Mouse (Mus musculus) thymus, postnatal 4 days (tissue): ENCODE measurements at regions not wholly inside any gene's neighbourhood (a gene's known extent, or its start where the extent isn't known, plus 50 kb on each side); places are given as distances from the start of the nearest gene placed in this dataset.

Source experiments
- DNase-seq: peaks from one replicate; pipeline ENCODE4 v3.0.0; 2021

DNA sequence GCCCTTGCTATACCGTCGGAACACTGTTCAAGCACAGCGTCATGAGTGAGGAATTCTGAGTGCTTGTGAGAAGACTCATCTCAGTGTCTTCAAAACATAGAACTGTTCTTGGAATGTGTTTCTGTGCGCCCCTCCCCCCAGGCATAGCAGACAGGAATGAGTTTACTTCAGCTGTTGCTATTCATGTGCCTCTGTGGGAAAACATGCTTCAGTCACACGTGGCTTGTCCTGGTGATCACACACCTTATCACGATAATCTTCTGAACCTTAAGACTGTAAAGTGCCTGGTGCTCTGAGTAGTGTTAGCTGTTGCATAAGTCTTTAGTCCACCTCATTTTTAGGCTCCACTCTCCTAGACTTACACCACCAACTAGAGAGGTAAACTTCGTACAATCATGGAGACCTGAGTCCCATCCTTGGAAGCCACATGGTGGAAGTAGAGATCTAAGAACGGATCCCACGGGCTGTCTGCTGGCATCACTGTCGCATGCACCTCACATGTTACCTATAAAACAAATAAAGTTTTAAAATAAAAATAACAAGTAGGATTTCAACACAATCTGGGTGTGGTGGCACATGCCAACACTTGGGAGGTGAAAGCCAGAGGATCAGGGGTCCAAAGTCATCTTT lies 1143.8 kb downstream of the 4930447A16Rik start:
- peak; percentile 18 for DNase-seq

DNA sequence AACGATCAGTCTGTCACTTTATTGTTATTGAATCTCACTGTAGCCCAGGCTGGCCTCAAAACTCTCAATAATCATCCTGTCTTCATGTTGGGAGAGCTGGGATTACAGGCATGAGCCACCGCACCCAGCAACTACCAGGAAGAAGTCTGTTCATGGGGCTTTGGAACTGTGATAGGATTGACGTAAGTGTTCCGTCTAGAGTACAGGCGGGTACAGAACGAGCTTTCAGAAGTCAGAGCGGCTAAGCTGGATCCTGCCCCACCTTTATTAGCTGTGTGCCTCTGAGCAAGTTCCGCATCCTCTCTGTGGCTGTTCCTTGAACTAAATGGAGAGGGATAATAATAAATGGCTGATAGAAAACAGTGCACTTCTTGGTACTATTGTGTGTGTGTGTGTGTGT lies 1144.8 kb downstream of the 4930447A16Rik start:
- DNase-seq: no peak

DNA sequence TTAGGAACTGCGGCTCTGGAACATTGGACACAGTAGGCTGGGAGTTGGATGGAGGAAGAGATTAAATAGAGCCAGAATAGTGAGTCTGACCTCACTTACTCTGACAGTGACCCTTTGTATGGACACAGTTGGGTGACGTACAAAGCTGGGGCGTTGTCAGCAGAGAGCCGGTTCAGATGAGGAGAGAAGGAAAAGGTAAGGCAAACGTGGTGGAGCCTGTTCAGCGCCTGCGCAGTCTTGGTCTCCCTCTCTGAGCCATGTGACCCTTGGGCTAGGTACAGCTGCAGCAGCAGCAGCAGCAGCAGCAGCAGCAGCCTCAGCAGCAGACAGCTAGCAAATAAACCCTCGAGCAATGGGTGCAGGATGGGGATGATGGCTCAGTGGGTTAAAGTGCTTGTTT lies 1145.4 kb downstream of the 4930447A16Rik start:
- no peak for DNase-seq

DNA sequence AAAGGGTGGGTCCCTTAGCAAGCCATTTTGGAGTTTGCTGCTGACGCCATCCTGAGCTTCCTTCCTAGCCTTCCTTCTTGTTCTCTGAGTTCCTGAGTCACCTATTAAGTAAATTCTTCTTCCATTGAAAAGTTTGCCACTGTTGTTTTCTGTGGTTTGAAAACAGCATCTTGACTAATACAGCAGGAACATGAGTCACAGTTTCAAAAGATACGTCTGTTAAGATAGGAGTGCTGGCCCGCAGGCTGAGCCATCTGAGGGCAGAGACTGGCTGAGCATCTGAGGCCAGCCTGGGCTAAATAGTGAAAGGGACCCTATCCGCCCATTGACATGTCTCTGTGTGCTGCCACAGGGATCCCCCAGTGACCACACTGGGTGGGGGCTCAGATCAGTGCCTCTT lies 1147.3 kb downstream of the 4930447A16Rik start:
- DNase-seq: no peak

DNA sequence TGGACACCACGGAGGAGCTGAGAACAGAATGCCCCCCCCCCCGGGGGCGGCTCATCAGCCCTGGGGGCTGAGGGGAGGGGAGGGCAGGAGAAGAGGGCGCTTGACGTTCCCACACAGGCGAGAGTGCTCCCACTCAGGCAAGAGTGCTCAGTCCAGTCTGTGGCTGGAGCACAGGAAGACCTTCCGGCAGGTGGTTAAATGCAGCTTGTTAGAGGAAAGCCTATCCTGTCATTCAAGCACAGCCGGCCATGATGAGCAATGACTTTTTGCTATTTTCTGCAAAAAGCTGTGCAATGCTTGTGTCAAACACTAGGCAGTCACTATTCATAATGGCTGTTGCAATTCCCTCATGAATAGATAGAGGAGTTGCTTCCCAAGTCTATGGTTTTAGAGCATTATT lies 1149.1 kb downstream of the 4930447A16Rik start:
- no peak for DNase-seq

DNA sequence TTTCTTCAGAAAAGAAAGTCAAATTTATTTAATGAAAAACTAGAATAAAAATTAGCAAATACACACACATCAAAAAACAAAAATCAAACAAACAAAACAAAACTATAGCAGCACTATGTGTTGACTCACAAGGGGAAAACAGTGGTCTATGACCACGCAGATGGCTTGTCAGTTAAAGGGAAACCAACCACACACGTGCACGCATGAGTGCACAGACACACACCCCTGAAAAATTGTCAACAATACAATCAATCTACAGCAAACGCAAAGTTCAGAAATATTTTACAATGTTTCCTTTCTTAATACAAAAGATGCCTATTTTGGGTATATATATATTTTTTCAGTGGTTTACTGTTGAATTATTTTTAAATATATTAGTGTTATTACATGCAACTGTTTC lies 1149.9 kb downstream of the 4930447A16Rik start:
- no peak for DNase-seq

DNA sequence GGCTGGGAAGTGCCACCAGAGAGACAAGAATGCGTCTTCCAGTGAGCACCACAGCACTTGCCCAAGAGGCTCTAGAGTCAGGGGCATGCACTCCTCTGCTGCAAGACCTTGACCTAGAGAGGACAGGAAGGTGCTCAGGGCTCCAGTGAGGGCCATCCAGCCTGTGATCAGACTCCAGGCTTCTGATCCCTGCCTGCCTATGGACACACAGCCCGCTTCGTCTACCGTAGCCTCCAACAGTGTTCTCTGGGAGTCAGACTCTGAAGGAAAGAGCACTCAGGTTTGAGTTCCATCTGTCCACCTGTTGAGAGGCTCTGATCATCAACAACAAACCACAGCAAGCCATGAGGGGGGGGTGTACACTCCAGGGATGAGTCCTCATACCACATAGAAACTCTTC lies 1152.3 kb downstream of the 4930447A16Rik start:
- DNase-seq: no peak

DNA sequence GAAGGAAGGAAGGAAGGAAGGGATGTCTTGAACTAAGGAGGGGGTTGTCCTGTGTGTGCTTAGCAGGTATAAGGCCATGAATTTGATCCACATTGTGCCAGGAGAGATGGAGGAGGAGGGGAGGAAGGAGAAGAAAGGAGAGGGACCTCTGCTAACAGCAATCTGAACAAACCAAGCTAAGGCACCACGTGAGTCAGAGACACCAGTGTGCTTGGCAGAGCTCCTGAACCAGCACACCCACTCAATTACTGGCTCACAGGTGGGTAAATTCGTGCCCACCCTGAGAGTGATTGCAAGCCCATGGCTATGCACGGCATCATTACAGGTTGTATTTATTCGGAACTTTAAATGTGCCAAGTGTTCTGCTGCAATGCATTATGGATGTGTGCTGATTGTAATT lies 1154.1 kb downstream of the 4930447A16Rik start:
- DNase-seq: no peak

DNA sequence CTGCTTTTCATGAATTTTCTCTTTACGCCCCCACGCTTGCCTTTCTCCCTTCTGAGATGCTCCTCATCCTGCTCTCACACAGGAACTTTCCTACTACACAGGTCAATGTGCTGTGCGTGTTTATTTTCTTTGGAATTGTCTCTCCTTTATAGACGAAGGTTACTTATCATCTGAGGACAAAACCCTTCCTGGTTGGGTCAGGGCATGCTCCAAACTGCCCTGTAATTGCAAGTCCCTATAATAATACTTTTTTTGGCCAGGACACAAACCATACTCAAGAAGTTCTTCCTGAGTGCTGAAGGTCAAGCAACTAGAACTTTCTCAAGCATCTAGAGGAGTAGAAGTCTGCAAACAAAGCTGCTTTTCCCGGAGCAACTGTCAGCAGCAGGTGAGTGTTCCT lies 1158.1 kb downstream of the 4930447A16Rik start:
- no peak for DNase-seq

DNA sequence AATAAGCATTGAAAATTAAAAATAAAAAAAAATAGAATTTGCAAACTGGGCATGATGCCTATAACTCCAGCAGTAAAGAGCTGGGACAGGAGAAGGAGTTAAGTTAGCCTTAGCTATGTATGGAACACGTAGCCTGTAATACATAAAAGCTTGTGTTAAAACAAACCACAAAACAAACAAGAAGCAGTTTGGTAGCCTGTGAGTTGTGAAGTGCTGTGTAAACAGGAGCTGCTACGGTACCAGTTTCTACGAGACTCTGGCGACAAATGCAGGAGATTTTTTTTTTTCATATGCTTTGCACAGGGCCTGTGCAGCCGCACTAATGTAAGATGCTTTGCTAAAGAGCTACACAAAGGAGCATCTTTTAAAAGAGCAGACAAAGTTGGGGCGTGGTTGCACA lies 1159.1 kb downstream of the 4930447A16Rik start:
- DNase-seq: no peak

DNA sequence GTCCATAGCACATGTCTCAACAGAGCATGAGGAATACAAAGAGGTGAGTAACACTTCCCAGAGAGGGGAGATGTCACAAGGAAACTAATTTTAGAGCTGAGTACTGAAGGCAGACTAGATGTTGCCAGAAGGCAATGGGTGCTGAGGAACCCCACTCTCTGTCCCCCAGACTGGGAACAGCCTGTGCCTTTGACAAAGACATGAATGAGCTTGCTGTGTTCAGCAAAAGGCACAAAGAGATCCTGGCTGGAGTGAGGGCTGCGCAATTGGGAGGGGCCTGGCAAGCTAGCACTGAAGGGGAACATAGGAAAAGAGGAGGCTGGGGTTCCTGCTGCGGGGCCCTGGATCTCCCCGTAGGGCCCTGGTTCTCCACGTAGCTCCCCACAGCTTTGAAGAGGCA lies 1160.3 kb downstream of the 4930447A16Rik start:
- DNase-seq: no peak

DNA sequence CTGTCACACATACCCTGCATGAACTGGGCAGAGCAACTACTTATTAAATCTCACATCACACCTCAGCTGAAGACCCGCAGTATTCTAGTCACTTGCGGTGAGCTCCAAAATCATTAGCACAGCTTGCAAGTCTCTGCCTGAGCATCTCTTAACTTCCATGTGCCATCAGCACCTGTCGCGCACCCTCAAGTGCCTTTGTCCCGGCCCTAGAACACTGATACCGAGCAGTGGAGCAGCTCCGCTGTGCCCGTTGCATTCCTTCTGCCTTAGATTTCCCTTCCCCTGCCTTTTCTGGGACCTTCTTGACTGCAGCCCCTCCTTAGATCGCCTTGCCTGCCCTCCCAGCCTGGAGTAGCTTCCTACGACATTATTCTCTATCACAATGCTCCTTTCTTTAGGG lies 1161.2 kb downstream of the 4930447A16Rik start:
- DNase-seq: no peak

DNA sequence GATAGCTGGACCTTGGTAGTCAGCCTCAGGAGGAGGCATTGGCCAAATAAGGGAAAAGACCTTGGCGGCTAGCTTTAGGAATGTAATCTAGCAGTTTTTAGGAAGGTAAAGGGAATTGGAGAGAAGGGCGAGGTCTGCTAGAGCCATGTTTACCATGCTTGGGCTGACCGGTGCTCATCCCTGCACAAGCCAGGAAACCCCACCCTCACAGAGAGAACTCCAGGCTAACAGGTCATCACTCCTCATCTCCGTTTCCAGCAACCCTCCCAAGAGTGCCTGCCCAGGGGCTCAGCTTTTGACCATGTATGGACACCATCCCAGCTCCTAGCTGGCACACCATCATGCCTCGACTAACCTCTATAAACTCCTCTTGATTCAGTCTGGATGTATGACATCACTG lies 1162.9 kb downstream of the 4930447A16Rik start:
- DNase-seq: no peak

DNA sequence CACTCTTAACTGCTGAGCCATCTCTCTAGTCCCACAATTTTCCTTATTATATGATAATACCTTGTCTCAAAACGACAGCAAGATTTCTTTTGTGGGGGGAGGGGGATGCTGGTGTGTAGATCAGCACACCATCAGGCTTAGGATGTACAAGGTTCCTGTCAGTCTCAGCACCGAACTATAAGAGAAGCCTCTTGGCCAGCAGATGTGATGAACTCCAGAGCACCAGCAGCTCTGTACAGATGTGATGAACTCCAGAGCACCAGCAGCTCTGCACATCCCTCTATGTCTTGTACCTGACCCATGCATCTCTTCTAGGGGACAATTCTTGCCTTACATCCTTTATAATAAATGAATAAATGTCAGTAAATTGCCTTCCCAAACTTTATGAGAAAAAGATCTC lies 1163.7 kb downstream of the 4930447A16Rik start:
- no peak for DNase-seq

DNA sequence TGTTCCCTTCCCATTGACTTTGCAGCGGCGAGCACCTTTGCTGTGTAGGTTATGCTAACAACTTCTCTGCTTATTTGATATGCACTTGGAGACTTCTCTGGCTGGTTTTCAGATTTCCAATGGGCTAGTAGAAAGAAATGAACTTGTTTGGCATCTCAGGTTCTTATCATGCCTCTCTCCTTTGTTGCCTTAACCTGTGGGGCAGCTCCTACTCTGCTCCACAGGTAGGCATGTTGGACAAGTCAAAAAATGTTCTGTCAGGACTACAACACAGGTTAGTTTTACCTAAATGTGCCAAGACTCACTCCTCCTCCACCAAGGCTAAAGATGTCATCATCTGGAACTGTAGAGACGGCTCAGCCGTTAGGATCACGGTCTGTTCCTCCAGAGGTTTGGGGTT lies 1164.3 kb downstream of the 4930447A16Rik start:
- DNase-seq: no peak

DNA sequence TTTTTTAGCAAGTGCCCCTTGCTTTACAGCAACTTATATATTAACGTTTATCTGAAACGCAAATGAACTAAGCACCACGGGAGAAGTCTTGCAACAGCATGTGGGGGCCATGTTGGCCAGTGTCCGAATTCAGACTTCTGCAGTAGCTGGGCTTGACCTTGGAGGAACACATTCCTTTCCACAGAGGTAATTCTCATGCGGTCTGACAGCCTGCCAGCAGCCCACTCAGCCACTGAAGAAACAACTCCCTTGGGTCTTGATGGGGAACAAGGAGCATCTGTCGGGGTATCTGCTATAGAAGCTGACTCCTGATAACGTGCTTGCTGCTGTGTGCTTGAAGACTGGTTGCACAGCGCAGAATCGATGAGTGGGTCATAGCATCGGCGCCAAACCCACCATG lies 1168.7 kb downstream of the 4930447A16Rik start:
- DNase-seq: no peak

DNA sequence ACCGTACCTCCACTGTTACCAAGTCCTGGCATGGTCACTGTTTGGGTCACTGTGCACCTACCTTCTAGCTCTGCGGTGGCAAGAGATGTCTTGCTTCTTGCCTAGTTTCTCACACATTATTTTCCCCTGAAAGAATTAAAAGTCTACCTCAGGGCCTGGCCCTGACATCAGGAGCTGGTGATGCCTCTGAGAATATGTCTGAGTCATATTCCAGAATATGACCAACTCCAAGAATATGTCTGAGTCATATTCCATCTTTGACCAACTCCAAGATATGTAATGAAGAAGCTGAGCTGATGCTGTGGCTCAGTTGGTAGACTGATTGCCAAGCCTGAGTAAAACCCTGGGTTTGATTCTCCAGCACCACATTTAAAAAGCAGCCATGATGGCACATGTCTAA lies 1169.4 kb downstream of the 4930447A16Rik start:
- no peak for DNase-seq

DNA sequence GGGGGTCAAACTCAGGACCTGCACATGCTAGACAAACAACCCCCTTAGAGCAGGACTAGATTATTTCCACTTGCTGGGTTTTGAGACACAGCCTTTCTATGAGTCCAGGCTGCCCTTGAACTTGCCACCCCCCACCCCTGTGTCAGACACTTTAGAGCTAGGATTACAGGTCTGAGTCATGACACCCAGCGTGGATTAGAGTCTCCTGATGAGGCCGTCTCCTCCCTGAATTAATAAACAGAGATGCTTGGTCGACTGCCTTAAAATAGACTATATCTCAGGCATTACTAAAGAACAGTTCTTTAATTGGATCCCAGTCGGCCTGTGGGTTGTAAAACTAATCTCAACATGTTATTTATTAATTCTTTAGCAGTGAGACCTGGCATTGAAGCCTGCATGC lies 1170.5 kb downstream of the 4930447A16Rik start:
- no peak for DNase-seq

DNA sequence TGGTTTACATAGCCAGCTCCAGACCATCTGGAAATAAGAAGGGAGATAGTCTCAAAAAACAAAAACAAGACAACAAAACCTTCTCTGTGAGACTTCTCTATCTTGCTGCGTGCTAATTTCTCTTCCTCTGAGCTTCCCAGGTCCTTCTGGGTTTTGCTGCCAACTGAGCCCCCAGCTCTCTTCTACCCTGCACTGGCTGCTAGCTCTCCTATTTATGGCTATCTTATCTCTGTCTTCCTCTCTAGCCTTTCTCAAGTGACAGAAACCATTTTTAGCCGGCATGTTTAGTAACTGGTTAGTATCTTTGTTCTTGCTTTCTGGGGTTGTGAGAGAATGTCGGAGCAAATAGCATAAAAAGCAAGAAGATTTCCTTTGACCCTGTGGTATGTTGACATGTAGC lies 1172.1 kb downstream of the 4930447A16Rik start:
- DNase-seq: no peak

DNA sequence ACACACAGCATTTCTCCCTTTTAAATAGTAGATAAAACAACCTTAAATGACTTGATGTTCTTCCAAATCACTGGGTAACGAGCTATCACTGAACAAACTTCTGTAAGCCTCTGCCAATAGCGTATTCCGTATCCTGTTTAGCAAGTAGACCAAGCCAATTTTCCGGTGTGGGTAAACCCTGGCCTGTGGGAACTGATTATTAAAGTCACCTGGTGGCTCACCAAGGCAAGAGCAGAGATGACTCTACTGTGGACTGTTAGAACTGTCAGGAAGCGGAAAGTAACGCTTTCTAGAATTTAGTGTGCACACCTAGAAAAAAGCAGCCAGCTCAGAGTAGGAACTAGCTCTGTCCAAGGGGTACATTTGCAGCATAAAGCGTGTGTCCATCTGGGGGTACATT lies 1176.1 kb downstream of the 4930447A16Rik start:
- DNase-seq: peak; percentile 25

DNA sequence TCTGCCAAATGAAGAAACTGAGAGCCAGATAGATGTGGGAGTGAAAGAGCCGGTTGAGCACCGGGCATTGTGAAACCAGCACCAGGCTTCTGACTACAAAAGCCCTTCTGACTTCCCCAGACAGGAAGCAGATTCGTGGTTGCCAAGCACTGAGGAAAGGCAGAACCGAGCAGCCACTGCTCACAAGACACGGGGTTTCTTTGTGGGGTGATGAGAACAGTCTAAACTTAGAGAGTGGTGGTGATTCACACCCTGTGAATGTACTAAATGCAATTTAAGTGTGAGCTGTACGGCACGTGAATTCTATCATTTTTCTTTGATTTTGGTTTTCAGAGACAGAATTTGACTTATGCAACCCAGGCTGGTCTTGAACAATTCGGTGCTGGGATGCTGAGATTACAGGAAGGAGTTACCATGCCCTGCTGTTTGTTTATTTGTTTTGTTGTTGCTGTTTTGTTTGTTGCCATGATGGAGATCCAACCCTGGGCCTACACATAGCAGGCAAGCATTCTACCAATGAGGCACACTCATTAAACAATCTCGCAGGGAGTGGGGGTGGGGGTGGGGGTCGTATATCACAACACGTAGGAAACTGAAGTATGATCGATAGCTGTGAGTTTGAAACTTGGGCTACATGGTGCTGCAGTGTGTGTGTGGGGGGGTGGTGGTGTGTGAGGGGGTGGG lies 1177.0 kb downstream of the 4930447A16Rik start:
- peak; percentile 70 for DNase-seq

DNA sequence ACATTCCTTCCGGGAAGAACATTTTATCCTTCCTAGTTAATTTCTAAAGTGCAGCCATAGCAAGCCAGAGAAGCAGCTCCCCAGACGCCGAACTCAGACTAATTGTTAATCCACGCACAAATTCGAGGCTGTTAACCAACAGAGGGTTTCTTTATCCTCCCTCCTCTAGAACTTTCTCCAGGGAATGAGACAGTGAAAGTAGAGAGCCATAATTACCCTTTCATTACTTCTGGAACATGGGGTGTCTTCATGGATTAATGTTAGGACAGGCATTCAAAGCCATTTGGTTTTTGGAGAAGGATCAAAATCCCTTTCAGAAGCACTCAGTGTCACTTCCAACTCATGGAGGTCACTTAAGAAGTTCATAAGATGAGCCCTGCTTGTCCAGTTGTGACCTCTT lies 1178.6 kb downstream of the 4930447A16Rik start:
- no peak for DNase-seq

DNA sequence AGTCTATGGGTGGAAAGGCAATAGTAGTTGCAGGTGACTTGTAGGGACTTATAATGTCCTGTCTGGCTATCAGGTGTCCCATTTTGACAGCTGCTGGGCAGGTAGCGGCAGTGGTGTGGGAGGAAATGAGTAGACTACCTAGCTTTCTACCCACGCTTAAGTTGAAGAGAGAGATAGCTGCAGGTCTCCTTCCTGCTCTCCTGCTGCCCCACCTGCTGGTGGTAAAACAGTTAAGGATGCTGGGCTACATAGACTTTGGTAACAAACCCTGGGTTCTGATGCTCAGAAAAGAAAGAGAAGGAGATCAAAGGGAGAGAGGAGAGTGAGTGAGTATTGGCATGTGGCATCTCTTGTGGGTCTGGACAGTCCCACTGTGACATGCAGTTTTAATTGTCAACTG lies 1182.0 kb downstream of the 4930447A16Rik start:
- DNase-seq: peak; percentile 82

DNA sequence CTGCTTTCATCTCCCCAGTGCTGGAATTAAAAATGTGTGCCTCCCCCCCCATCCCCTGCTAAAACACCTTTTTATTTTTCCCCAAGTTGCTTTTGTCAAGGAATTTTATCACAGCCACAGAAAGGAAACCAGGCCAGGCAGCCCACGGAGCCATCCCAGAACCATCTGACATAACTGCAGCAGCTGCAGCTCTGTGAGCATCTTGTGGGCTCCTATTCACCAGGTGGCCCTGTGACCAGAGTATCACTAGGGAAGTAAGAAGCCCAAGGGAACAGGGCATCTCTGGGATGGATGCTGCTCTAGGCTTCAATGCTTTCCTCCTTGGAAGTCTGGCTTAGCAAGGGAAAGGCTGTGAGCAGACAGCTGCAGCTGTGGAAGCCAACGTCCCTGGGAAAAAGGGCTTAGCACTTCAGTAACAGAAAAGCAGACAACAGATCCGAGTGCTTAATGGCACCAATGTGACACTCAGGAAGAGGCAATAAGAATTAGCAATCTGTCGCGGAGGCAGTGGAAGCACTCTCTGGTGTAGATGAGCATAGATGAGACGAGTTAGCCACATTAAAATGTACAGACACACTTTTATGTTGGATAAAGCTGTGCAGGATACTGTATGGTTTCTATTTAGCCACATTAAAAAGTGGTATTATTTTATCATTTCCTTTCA lies 1183.0 kb downstream of the 4930447A16Rik start:
- no peak for DNase-seq

DNA sequence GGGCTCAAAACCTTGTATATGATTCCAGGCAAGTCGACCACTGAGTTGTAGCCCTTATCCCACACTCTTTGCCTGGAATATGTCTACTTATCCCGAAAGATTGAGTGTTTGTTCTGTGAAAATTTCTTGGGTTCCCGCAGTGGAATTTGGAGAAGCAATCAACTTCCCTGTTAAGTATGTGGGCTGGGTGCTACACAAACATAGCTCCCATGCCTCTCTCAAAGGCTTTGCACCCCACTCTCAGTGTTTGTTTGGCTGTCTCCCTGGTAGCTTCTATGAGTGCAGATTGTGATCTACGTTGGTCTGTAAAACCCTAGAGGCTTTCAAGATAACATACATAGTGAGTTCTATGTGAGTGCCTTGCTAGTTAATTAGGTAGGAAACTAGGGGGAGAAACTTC lies 1184.2 kb downstream of the 4930447A16Rik start:
- DNase-seq: no peak
